Mouse (Mus musculus): ENCODE results near the gene Tssk2. TPM values are rescaled to one million over a fixed set of nuclear protein-coding genes. Genes with fewer than 3 reads are reported as not detected.
A peak's percentile ranks its signal among the peaks of the same experiment; 100 is the strongest.

Gene Tssk2
- polyA plus RNA-seq, 1 experiment from 2014 or later = not detected

- Histone ChIP-seq H3K27ac (replicated peaks) (no peak overlapping the region), H3K9me3 (ENCODE audit: control insufficient read depth, low read length) (no peaks in the 10 kb centered on the region), H3K4me1 (replicated peaks; ENCODE audit: control insufficient read depth, insufficient read depth) (no peaks in the 10 kb centered on the region), H3K4me3 (ENCODE audit: low read depth, low read length) (no peak overlapping the region), H3K4me2 (replicated peaks; ENCODE audit: low read depth) (no peak overlapping the region), H3K36me3 (ENCODE audit: control insufficient read depth, insufficient read depth, low read length) (no peaks in the 10 kb centered on the region), H3K27me3 (ENCODE audit: control insufficient read depth, insufficient read depth, low read length) (no peaks in the 10 kb centered on the region), H3K9ac (ENCODE audit: low read length) (no peak overlapping the region)
- ATAC-seq (ENCODE audit: low FRiP score, low TSS enrichment) = no peak
- 69% methylated on average over 5 of the region's 5 CpGs for WGBS
- TF ChIP-seq EP300 (optimal IDR thresholded peaks at IDR 0.05) = no peak
- no peak for DNase-seq (ENCODE audit: low spot score)
Measured at GRCm38 (mm10) chr16:17931906-17932460, 33.5 kb downstream of the Tssk2 start.

- Histone ChIP-seq H3K9me3 (ENCODE audit: control insufficient read depth, low read length) (no peaks in the 10 kb centered on the region), H3K4me1 (replicated peaks; ENCODE audit: control insufficient read depth, insufficient read depth) (no peaks in the 10 kb centered on the region), H3K27me3 (ENCODE audit: control insufficient read depth, insufficient read depth, low read length) (no peaks in the 10 kb centered on the region), H3K27ac (replicated peaks) (peak overlapping the region; percentile 63; the same call in 1 of the 2 replicates), H3K36me3 (ENCODE audit: control insufficient read depth, insufficient read depth, low read length) (no peaks in the 10 kb centered on the region), H3K4me3 (ENCODE audit: low read depth, low read length) (no peak overlapping the region), H3K9ac (ENCODE audit: low read length) (no peak overlapping the region), H3K4me2 (replicated peaks; ENCODE audit: low read depth) (no peak overlapping the region)
- ATAC-seq (ENCODE audit: low FRiP score, low TSS enrichment) = 0 out of 2 replicates have a peak, but pooled peaks have one; percentile 5
- WGBS = 51% methylated on average over 9 of the region's 9 CpGs
- no peak for DNase-seq (ENCODE audit: low spot score)
- TF ChIP-seq EP300 (optimal IDR thresholded peaks at IDR 0.05) (no peak), CTCF (IDR thresholded peaks at IDR 0.05; ENCODE audit: low read depth) (no peak)
Measured at GRCm38 (mm10) chr16:17933594-17934444, 35.4 kb downstream of the Tssk2 start.

- TF ChIP-seq CTCF (IDR thresholded peaks at IDR 0.05; ENCODE audit: low read depth) = no peak
- no peak for TF ChIP-seq EP300 (optimal IDR thresholded peaks at IDR 0.05)
- DNase-seq (ENCODE audit: low spot score) (no peak), ATAC-seq (ENCODE audit: low FRiP score, low TSS enrichment) (no peak)
- no peak overlapping the region for H3K9ac ChIP-seq (ENCODE audit: low read length)
- no peaks in the 10 kb centered on the region for H3K36me3 ChIP-seq (ENCODE audit: control insufficient read depth, insufficient read depth, low read length)
- H3K9me3 ChIP-seq (ENCODE audit: control insufficient read depth, low read length) = no peaks in the 10 kb centered on the region
- no peaks in the 10 kb centered on the region for H3K4me1 ChIP-seq (replicated peaks; ENCODE audit: control insufficient read depth, insufficient read depth)
- no peak overlapping the region for H3K4me3 ChIP-seq (ENCODE audit: low read depth, low read length)
- H3K27me3 ChIP-seq (ENCODE audit: control insufficient read depth, insufficient read depth, low read length) = no peaks in the 10 kb centered on the region
- H3K4me2 ChIP-seq (replicated peaks; ENCODE audit: low read depth) = no peak overlapping the region
- WGBS = 59% methylated on average over 3 of the region's 3 CpGs
- H3K27ac ChIP-seq (replicated peaks) = peak overlapping the region; percentile 63; the same call in 1 of the 2 replicates
Measured at GRCm38 (mm10) chr16:17934445-17934910, 36.0 kb downstream of the Tssk2 start.

- Histone ChIP-seq H3K9me3 (ENCODE audit: control insufficient read depth, low read length) (no peaks in the 10 kb centered on the region), H3K36me3 (ENCODE audit: control insufficient read depth, insufficient read depth, low read length) (no peaks in the 10 kb centered on the region), H3K9ac (ENCODE audit: low read length) (no peak overlapping the region), H3K27me3 (ENCODE audit: control insufficient read depth, insufficient read depth, low read length) (no peaks in the 10 kb centered on the region), H3K4me1 (replicated peaks; ENCODE audit: control insufficient read depth, insufficient read depth) (no peaks in the 10 kb centered on the region), H3K4me2 (replicated peaks; ENCODE audit: low read depth) (no peak overlapping the region), H3K27ac (replicated peaks) (peak overlapping the region; percentile 83), H3K4me3 (ENCODE audit: low read depth, low read length) (no peak overlapping the region)
- DNase-seq (ENCODE audit: low spot score) (peak; percentile 45), ATAC-seq (ENCODE audit: low FRiP score, low TSS enrichment) (no peak)
- TF ChIP-seq EP300 (optimal IDR thresholded peaks at IDR 0.05) (no peak), CTCF (IDR thresholded peaks at IDR 0.05; ENCODE audit: low read depth) (no peak)
- WGBS = 60% methylated on average over 10 of the region's 10 CpGs
Measured at GRCm38 (mm10) chr16:17936776-17937175, 38.3 kb downstream of the Tssk2 start.

- Histone ChIP-seq H3K27me3 (ENCODE audit: control insufficient read depth, insufficient read depth, low read length) (no peaks in the 10 kb centered on the region), H3K9me3 (ENCODE audit: control insufficient read depth, low read length) (no peaks in the 10 kb centered on the region), H3K4me1 (replicated peaks; ENCODE audit: control insufficient read depth, insufficient read depth) (no peaks in the 10 kb centered on the region), H3K36me3 (ENCODE audit: control insufficient read depth, insufficient read depth, low read length) (no peaks in the 10 kb centered on the region), H3K27ac (replicated peaks) (peak overlapping the region; percentile 83), H3K9ac (ENCODE audit: low read length) (no peak overlapping the region; the same call in 1 of the 2 replicates), H3K4me3 (ENCODE audit: low read depth, low read length) (no peak overlapping the region), H3K4me2 (replicated peaks; ENCODE audit: low read depth) (no peak overlapping the region)
- DNase-seq (ENCODE audit: low spot score) = peak; percentile 79
- peak; percentile 87 for ATAC-seq (ENCODE audit: low FRiP score, low TSS enrichment)
- TF ChIP-seq CTCF (IDR thresholded peaks at IDR 0.05; ENCODE audit: low read depth) (no peak), EP300 (optimal IDR thresholded peaks at IDR 0.05) (no peak)
- 47% methylated on average over 7 of the region's 7 CpGs for WGBS
Measured at GRCm38 (mm10) chr16:17938187-17938586, 39.8 kb downstream of the Tssk2 start.

GRCm38 (mm10) chr16:17938821-17939220, 40.4 kb downstream of the Tssk2 start:
- peak; percentile 91 for ATAC-seq (ENCODE audit: low FRiP score, low TSS enrichment)
- peak overlapping the region; percentile 83 for H3K27ac ChIP-seq (replicated peaks)
- no peaks in the 10 kb centered on the region for H3K36me3 ChIP-seq (ENCODE audit: control insufficient read depth, insufficient read depth, low read length)
- no peaks in the 10 kb centered on the region for H3K4me1 ChIP-seq (replicated peaks; ENCODE audit: control insufficient read depth, insufficient read depth)
- 0 out of 2 replicates have a peak overlapping the region, but pooled peaks have one; percentile 13 for H3K9ac ChIP-seq (ENCODE audit: low read length)
- DNase-seq (ENCODE audit: low spot score) = peak; percentile 91
- 7% methylated on average over 7 of the region's 7 CpGs for WGBS
- peak overlapping the region; percentile 27; the same call in 1 of the 2 replicates for H3K4me2 ChIP-seq (replicated peaks; ENCODE audit: low read depth)
- TF ChIP-seq EP300 (optimal IDR thresholded peaks at IDR 0.05) = no peak
- peak; percentile 85 for TF ChIP-seq CTCF (IDR thresholded peaks at IDR 0.05; ENCODE audit: low read depth)
- no peak overlapping the region for H3K4me3 ChIP-seq (ENCODE audit: low read depth, low read length)
- no peaks in the 10 kb centered on the region for H3K9me3 ChIP-seq (ENCODE audit: control insufficient read depth, low read length)
- no peaks in the 10 kb centered on the region for H3K27me3 ChIP-seq (ENCODE audit: control insufficient read depth, insufficient read depth, low read length)
